Mouse (Mus musculus) erythroblast, embryonic 14.5 days (primary cell): Measurements from ENCODE around the gene Zfp622. TPM values are rescaled to one million over a fixed set of nuclear protein-coding genes. Genes with fewer than 3 reads are reported as not detected.

Experiments used
- H3K27me3 ChIP-seq: 2 replicates; pipeline ENCODE4 v1.6.1; 2012; ENCODE audit warnings: inconsistent platforms; ENCODE audit not compliant: control insufficient read depth
- H3K36me3 ChIP-seq: 2 replicates; pipeline ENCODE4 v1.6.1; 2012; ENCODE audit warnings: mild to moderate bottlenecking, inconsistent platforms; ENCODE audit not compliant: control insufficient read depth
- H3K4me1 ChIP-seq: 2 replicates; pipeline ENCODE4 v1.6.1; 2012; ENCODE audit warnings: inconsistent platforms; ENCODE audit not compliant: control insufficient read depth
- H3K4me3 ChIP-seq: replicated peaks from 2 replicates; pipeline ENCODE3; 2012; ENCODE audit warnings: moderate library complexity, mild to moderate bottlenecking, inconsistent platforms
- H3K9me3 ChIP-seq: 2 replicates; pipeline ENCODE4 v1.6.1; 2012; ENCODE audit warnings: low read length, inconsistent platforms, mixed read lengths; ENCODE audit not compliant: control insufficient read depth
- GATA1 ChIP-seq: IDR thresholded peaks from 2 replicates; pipeline ENCODE4 v1.6.1; 2012; ENCODE audit warnings: low read length, inconsistent platforms, mixed read lengths
- TAL1 ChIP-seq: IDR thresholded peaks from 3 replicates; pipeline ENCODE4 v1.6.1; 2012; ENCODE audit warnings: low read length, inconsistent platforms, mixed read lengths
- polyA plus RNA-seq: library from polyadenylated mRNA; stranded (reverse); fragments of >175 nt; gene quantifications from 2 replicates; pipeline ENCODE4 v1.2.3, GENCODE M21; 2012

Zfp622 gene
- polyA plus RNA-seq, 1 experiment = 2.1 TPM

DNA sequence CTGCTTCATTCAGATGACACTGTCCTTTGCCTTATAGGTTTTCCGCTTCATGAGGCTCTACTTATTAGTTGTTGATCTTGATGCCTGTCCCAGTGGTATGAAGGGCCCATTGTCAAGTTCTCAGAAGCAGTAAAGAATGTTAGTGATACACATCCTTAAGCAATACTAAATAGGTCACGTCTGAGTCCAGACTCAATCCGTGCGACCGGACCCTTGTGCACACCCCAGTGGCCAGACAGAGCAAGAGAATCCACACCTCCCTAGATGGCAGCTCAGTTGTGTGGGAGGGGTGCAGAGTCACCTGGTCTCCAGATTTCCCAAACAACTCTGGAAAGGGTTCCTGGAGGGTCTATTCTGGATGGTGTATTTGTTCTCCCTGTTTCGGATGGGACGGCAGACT is 37.7 kb upstream of the Zfp622 start:
- Histone ChIP-seq H3K27me3 (no peaks in the 10 kb centered on the region), H3K36me3 (no peaks in the 10 kb centered on the region), H3K9me3 (no peaks in the 10 kb centered on the region), H3K4me3 (no peak overlapping the region), H3K4me1 (no peaks in the 10 kb centered on the region)
- no peak for TF ChIP-seq TAL1
- no peak for TF ChIP-seq GATA1

DNA sequence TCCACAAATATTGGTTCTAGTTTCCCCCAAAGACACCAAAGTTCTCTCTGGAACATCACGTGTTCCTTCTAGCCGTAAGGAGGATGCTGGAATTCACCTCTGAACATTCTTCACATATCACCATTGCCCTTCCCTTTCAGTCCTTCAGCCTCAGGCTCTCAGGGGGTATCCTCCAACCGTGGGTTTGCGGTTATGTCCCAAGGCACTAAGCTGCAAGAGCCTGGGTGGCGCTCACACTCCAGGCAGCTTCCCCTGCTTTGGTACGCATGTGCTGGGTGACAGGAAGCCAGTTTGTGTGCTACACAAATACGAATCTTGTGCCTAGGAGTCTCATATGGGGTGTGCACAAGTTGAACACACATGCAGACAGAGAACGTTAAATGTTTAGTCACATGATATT is 36.8 kb upstream of the Zfp622 start:
- no peaks in the 10 kb centered on the region for H3K27me3 ChIP-seq
- H3K36me3 ChIP-seq = no peaks in the 10 kb centered on the region
- TF ChIP-seq GATA1 (no peak), TAL1 (no peak)
- no peak overlapping the region for H3K4me3 ChIP-seq
- no peaks in the 10 kb centered on the region for H3K9me3 ChIP-seq
- no peaks in the 10 kb centered on the region for H3K4me1 ChIP-seq

DNA sequence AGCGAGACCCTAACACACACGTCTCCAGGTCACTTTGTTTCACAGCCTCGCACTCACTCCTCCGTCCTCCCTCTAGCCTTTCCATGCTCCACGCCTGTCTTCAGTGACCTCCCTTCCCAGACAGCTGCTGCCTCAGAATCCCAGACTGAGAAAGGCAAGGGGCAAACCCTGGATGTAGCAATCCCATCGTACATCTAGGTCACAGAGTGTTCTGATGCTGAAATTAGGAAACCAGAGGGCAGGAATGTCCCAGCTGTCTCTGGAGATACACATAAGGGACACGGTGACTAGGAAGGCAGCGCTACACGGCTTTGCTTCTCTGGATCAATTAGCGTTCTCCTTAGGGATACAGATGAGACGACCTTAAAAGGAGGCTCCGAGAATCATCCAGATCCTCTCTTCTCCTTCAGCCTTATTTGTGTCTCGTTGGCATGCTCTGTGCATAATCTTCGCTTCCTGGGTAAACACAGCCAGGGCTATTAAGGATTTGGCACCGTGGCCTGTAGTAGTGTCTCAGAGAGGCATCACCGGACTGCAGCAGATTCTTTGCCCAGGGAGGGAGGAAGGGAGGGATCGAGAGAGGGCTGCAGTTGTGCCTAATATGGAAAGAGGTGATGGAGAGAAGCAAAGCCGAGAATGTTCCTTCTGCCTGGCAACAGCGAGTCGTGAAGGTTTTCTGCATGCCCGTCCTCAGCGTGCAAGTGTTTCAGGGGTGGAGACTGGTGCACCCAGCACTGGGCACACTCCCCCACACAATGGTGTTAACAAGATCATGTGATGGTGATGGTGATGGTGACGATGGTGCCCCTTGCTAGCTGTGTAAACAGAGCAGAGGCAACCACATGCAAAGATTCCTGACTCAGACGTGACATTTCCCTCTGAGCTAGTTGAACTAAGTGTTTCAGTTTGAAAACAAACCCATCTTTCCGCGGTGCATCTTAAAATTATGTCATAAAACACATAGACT is 35.6 kb upstream of the Zfp622 start:
- no peaks in the 10 kb centered on the region for H3K27me3 ChIP-seq
- no peaks in the 10 kb centered on the region for H3K36me3 ChIP-seq
- H3K4me1 ChIP-seq = no peaks in the 10 kb centered on the region
- H3K4me3 ChIP-seq = no peak overlapping the region
- TF ChIP-seq GATA1 = no peak
- no peak for TF ChIP-seq TAL1
- no peaks in the 10 kb centered on the region for H3K9me3 ChIP-seq

DNA sequence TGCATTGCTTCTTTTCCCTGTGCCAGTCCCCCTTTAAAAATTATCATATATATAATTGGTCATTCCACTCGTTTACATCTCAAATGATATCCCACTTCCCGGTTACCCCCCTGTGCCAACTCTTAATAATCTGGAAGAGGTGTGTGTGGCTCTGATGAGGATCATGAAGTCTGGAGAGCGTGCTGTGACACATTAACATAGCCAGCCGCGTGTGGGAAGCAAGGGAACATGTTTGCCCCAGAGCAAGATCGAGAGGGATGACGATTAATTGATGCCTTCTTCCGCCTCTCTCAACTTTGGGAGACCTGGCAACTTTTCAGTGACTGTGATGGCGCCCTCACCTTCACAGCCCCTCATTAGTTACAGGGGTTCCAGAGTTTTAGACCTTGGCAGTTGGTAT is 34.5 kb upstream of the Zfp622 start:
- Histone ChIP-seq H3K36me3 (no peaks in the 10 kb centered on the region), H3K4me3 (no peak overlapping the region), H3K4me1 (no peaks in the 10 kb centered on the region), H3K9me3 (no peaks in the 10 kb centered on the region), H3K27me3 (no peaks in the 10 kb centered on the region)
- TF ChIP-seq TAL1 (no peak), GATA1 (no peak)

DNA sequence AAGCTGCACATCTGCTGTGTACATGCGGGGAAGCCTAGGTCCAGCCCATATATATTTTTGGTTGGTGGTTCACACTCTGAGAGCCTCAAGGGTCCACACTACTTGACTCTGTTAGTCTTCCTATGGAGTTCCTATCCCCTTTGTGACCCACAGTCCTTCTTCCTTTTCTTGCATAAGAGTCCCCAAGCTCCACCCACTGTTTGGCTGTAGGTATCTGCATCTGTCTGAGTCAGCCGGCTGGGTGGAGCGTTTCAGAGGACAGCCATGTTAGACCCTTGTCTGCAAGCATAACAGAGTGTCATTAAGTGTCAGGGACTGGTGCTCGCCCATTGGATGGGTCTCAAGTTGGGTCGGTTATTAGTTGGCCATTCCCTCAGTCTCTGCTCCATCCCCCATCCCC is 33.6 kb upstream of the Zfp622 start:
- H3K4me3 ChIP-seq = no peak overlapping the region
- H3K4me1 ChIP-seq = no peaks in the 10 kb centered on the region
- no peaks in the 10 kb centered on the region for H3K36me3 ChIP-seq
- H3K9me3 ChIP-seq = no peaks in the 10 kb centered on the region
- TF ChIP-seq TAL1 = no peak
- TF ChIP-seq GATA1 = no peak
- no peaks in the 10 kb centered on the region for H3K27me3 ChIP-seq

DNA sequence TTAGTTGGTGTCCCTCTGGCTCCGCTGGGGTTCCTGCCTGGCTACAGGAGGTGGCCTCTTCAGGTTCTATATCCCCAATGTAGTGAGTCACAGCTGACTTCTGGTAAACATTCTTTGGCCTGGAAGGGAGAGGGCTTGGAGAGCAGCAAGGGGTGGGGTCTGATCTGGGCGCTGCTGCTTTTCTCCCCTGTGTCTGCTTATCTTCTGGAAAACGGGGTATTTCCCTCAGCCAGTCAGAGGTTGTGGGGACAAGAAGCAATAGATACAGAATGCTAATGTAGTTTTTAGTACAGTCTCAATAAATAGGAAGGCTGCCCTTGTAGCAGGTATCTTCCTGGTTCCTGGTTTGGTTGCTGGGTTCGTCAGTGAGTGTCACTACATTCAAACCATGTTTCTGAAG is 33.1 kb upstream of the Zfp622 start:
- Histone ChIP-seq H3K36me3 (no peaks in the 10 kb centered on the region), H3K27me3 (no peaks in the 10 kb centered on the region), H3K9me3 (no peaks in the 10 kb centered on the region), H3K4me1 (no peaks in the 10 kb centered on the region), H3K4me3 (no peak overlapping the region)
- TF ChIP-seq GATA1 (no peak), TAL1 (no peak)

DNA sequence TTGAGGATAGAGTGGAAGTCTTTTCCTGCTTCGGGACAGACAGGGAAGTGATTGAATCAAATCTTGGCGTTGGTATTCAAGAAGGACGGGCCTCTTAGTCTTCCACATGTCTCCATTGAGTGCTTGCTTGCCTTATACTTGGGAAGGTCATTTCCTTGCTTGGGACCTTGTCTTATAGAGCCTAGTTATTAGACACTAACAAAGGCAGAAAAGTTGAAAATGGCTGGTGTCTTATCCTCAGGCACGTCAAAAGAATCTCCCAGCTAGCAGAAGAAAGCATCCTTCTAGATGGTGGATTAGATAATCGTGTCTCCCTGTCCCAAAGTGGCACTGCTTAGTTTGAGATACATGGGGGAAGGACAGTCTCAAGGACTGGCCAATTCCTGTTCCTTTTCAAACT is 28.2 kb upstream of the Zfp622 start:
- TF ChIP-seq TAL1 (no peak), GATA1 (no peak)
- H3K4me3 ChIP-seq = no peak overlapping the region
- H3K36me3 ChIP-seq = no peaks in the 10 kb centered on the region
- H3K4me1 ChIP-seq = no peaks in the 10 kb centered on the region
- no peaks in the 10 kb centered on the region for H3K27me3 ChIP-seq
- no peaks in the 10 kb centered on the region for H3K9me3 ChIP-seq

DNA sequence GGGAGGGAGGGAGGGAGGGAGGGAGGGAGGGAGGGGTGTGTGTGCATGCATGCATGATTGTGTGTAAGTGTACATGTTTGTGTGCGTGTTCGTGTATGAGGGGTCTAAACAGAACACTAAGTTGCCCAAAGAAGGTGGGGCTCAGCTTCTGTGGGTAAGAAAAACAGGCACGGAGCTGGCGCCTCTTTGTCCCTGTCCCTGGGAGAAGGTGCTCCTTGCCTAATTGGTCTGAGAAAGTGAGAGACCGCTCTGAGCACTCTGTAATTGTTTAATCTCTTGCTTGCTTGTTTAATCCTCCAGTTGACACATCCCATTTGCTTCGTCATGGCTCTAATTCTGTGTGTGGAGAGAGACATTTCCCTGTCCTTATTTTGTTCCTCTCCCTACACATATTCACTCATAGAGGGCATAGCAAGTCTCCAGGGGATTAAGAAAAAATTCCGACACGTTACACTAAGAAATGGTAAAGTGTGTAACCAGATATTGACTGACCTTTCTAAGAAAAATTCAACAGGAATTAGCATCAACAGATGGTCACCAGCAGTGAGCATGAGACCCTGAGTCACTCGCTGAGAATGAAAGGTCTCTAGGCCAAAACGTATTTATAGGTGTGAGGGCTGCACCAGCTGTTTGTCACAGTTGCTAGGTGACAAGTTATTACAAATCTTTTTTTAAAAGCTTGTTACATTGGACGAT is 27.6 kb upstream of the Zfp622 start:
- no peak for TF ChIP-seq TAL1
- no peak for TF ChIP-seq GATA1
- Histone ChIP-seq H3K9me3 (no peaks in the 10 kb centered on the region), H3K36me3 (no peaks in the 10 kb centered on the region), H3K27me3 (no peaks in the 10 kb centered on the region), H3K4me1 (no peaks in the 10 kb centered on the region), H3K4me3 (no peak overlapping the region)

DNA sequence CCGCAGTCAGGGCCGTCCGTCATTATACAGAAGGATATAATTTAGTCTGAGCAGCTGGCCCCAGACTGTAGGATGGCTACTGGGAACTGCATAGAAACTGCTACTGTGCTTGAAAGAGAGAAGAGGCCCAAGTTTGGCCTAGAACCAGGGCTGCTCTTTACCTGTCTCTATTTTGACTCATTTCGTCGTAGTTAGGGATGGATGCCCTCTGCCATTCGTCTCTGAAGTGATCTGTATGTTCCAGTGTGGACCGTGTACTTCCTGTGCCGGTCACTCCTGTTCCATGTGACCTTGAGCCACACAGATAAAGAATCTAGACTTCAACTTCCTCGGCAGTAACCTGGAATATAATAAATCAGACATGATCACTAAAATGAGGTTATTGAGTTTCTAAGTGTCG is 26.5 kb upstream of the Zfp622 start:
- Histone ChIP-seq H3K9me3 (no peaks in the 10 kb centered on the region), H3K36me3 (no peaks in the 10 kb centered on the region), H3K27me3 (no peaks in the 10 kb centered on the region), H3K4me1 (no peaks in the 10 kb centered on the region), H3K4me3 (no peak overlapping the region)
- TF ChIP-seq GATA1 = no peak
- TF ChIP-seq TAL1 = no peak
